Mouse (Mus musculus): Measurements from ENCODE around the gene Psmc6. TPM values are rescaled to one million over a fixed set of nuclear protein-coding genes. Genes with fewer than 3 reads are reported as not detected.

Psmc6 gene
- 89.6 and 96.8 TPM in 2 replicates for polyA plus RNA-seq (2012; rRNA removed)

- DNase-seq (ENCODE audit: extremely low spot score in 1 of 2, low spot score in 1 of 2): peak; percentile 87 to 93
Measured at GRCm38 (mm10) chr14:45329589-45330181, at the start of gene Psmc6. Gene Psmc6, plus strand, starts transcription at chr14:45329788.

- no peak for DNase-seq (ENCODE audit: extremely low spot score in 1 of 2, low spot score in 1 of 2)
Measured at GRCm38 (mm10) chr14:45282066-45282465, 47.5 kb upstream of the Psmc6 start.

- DNase-seq (ENCODE audit: extremely low spot score in 1 of 2, low spot score in 1 of 2): no peak
Measured at GRCm38 (mm10) chr14:45291608-45292007, 38.0 kb upstream of the Psmc6 start.

- DNase-seq (ENCODE audit: extremely low spot score in 1 of 2, low spot score in 1 of 2): no peak
Measured at GRCm38 (mm10) chr14:45303939-45304338, 25.6 kb upstream of the Psmc6 start.

- DNase-seq (ENCODE audit: extremely low spot score in 1 of 2, low spot score in 1 of 2): no peak
Measured at GRCm38 (mm10) chr14:45304389-45304788, 25.2 kb upstream of the Psmc6 start.

- no peak for DNase-seq (ENCODE audit: extremely low spot score in 1 of 2, low spot score in 1 of 2)
Measured at GRCm38 (mm10) chr14:45305852-45306251, 23.7 kb upstream of the Psmc6 start.

GRCm38 (mm10) chr14:45307630-45308328, 21.8 kb upstream of the Psmc6 start:
- no peak for DNase-seq (ENCODE audit: extremely low spot score in 1 of 2, low spot score in 1 of 2)

- DNase-seq (ENCODE audit: extremely low spot score in 1 of 2, low spot score in 1 of 2): no peak
Measured at GRCm38 (mm10) chr14:45309646-45310045, 19.9 kb upstream of the Psmc6 start.

- no peak for DNase-seq (ENCODE audit: extremely low spot score in 1 of 2, low spot score in 1 of 2)
Measured at GRCm38 (mm10) chr14:45310101-45310500, 19.5 kb upstream of the Psmc6 start.

GRCm38 (mm10) chr14:45316927-45317326, 12.7 kb upstream of the Psmc6 start:
- no peak for DNase-seq (ENCODE audit: extremely low spot score in 1 of 2, low spot score in 1 of 2)

- peak in 1 of 2 experiments; percentile 25 for DNase-seq (ENCODE audit: extremely low spot score in 1 of 2, low spot score in 1 of 2)
Measured at GRCm38 (mm10) chr14:45317921-45318411, 11.6 kb upstream of the Psmc6 start.

GRCm38 (mm10) chr14:45318426-45319236, 11.0 kb upstream of the Psmc6 start, which contains the start of gene Ero1l:
Gene Ero1l, minus strand, starts transcription at chr14:45318771.
- peak; percentile 49 to 81 for DNase-seq (ENCODE audit: extremely low spot score in 1 of 2, low spot score in 1 of 2)

GRCm38 (mm10) chr14:45319237-45319610, 10.4 kb upstream of the Psmc6 start:
- DNase-seq (ENCODE audit: extremely low spot score in 1 of 2, low spot score in 1 of 2): no peak

GRCm38 (mm10) chr14:45320111-45320510, 9.5 kb upstream of the Psmc6 start:
- no peak for DNase-seq (ENCODE audit: extremely low spot score in 1 of 2, low spot score in 1 of 2)

GRCm38 (mm10) chr14:45321067-45321466, 8.5 kb upstream of the Psmc6 start:
- no peak for DNase-seq (ENCODE audit: extremely low spot score in 1 of 2, low spot score in 1 of 2)

GRCm38 (mm10) chr14:45321622-45322021, 8.0 kb upstream of the Psmc6 start:
- peak in 1 of 2 experiments; percentile 24 for DNase-seq (ENCODE audit: extremely low spot score in 1 of 2, low spot score in 1 of 2)

- no peak for DNase-seq (ENCODE audit: extremely low spot score in 1 of 2, low spot score in 1 of 2)
Measured at GRCm38 (mm10) chr14:45322450-45322849, 7.1 kb upstream of the Psmc6 start.

GRCm38 (mm10) chr14:45323320-45323719, 6.3 kb upstream of the Psmc6 start:
- no peak for DNase-seq (ENCODE audit: extremely low spot score in 1 of 2, low spot score in 1 of 2)

GRCm38 (mm10) chr14:45325471-45325870, 4.1 kb upstream of the Psmc6 start:
- DNase-seq (ENCODE audit: extremely low spot score in 1 of 2, low spot score in 1 of 2): no peak

- no peak for DNase-seq (ENCODE audit: extremely low spot score in 1 of 2, low spot score in 1 of 2)
Measured at GRCm38 (mm10) chr14:45328072-45328713, 1.4 kb upstream of the Psmc6 start.

Data from frontal cortex, adult 2 months (tissue).